8 mouse cellular contexts compared by ENCODE assay signal in the genomic region with DNA sequence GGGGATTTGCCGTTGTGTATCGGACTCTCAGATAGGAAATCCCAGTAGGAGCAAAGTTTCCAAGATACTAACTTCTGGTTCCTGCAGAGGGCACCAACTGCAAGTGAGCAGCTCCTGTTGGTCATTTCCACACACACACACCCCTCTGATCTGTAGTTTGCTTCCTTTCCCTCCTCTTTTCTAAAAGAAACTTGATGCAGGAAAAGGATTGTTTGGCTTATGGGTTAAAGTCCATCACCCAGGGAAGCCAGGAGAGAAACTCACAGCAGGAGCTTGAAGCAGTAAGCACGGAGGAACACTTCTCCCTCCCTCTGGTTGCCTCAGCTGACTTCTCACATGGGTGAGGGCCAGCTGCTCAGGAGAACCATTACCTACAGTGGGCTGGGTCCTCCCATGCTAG. TPM values are rescaled to one million over a fixed set of nuclear protein-coding genes. Genes with fewer than 3 reads are reported as not detected.
A peak's percentile ranks its signal among the peaks of the same experiment; 100 is the strongest.
DNase-seq lines count a peak whose midpoint lies in the region; ATAC-seq and TF ChIP-seq lines count a peak whose summit lies in the region.

No protein-coding gene starts in this region.

- H3K4me2 ChIP-seq in hindbrain, postnatal 0 days (ENCODE audit: low read depth, low read length): no peak overlapping the region
- no peak overlapping the region for H3K4me2 ChIP-seq in hindbrain, embryonic 13.5 days
- peak overlapping the region; percentile 44 for H3K4me2 ChIP-seq in liver, postnatal 0 days (ENCODE audit: low read depth, low read length)

- TF ChIP-seq CTCF in hindbrain, postnatal 0 days (IDR thresholded peaks at IDR 0.05; ENCODE audit: low read depth): peak; percentile 65
- peak; percentile 73 for TF ChIP-seq CTCF in Patski (IDR thresholded peaks at IDR 0.05)
- TF ChIP-seq CTCF in liver, postnatal 0 days (IDR thresholded peaks at IDR 0.05; ENCODE audit: low read depth): peak; percentile 75

- no peak overlapping the region for H3K27ac ChIP-seq in hindbrain, postnatal 0 days
- no peak overlapping the region for H3K27ac ChIP-seq in hindbrain, embryonic 13.5 days
- H3K27ac ChIP-seq in liver, postnatal 0 days (ENCODE audit: low read depth): no peak overlapping the region

- H3K9me3 ChIP-seq in hindbrain, postnatal 0 days (ENCODE audit: low read length): no peaks in the 10 kb centered on the region
- H3K9me3 ChIP-seq in hindbrain, embryonic 13.5 days: peaks cover 13% of the 10 kb centered on the region
- no peaks in the 10 kb centered on the region for H3K9me3 ChIP-seq in liver, postnatal 0 days (ENCODE audit: low read length)

- CTCF ChIA-PET in Patski (lab: Charles Lee): interaction anchor here (0.7 to 3.8 kb wide), 3 partner anchors 9 to 151 kb away, joined by 3 to 17 read pairs (median 3); no protein-coding TSS in a partner anchor

- ATAC-seq in hindbrain, postnatal 0 days: no peak
- no peak for ATAC-seq in hindbrain, embryonic 13.5 days (ENCODE audit: low FRiP score)
- no peak for ATAC-seq in Patski
- ATAC-seq in liver, postnatal 0 days: peak; percentile 53
- no peak for ATAC-seq in monocyte, adult 5-6 weeks (replicated peaks; ENCODE audit: insufficient number of reproducible peaks, low FRiP score, low TSS enrichment, poor library complexity, severe bottlenecking)

- TF ChIP-seq EP300 in liver, postnatal 0 days (IDR thresholded peaks at IDR 0.05; ENCODE audit: low read depth): no peak

- H3K4me3 ChIP-seq in hindbrain, postnatal 0 days (ENCODE audit: low read length): no peak overlapping the region
- H3K4me3 ChIP-seq in hindbrain, embryonic 13.5 days: no peak overlapping the region
- no peak overlapping the region for H3K4me3 ChIP-seq in liver, postnatal 0 days (ENCODE audit: low read depth, low read length)

- H3K4me1 ChIP-seq in hindbrain, postnatal 0 days (ENCODE audit: insufficient read depth, low read length): no peaks in the 10 kb centered on the region
- H3K4me1 ChIP-seq in hindbrain, embryonic 13.5 days (replicated peaks): no peaks in the 10 kb centered on the region
- H3K4me1 ChIP-seq in liver, postnatal 0 days (ENCODE audit: insufficient read depth): no peaks in the 10 kb centered on the region; the same call in 1 of the 2 replicates

- H3K27me3 ChIP-seq in hindbrain, postnatal 0 days (ENCODE audit: insufficient read depth, low read length): no peaks in the 10 kb centered on the region
- H3K27me3 ChIP-seq in hindbrain, embryonic 13.5 days: no peaks in the 10 kb centered on the region
- H3K27me3 ChIP-seq in Patski: no peaks in the 10 kb centered on the region
- H3K27me3 ChIP-seq in liver, postnatal 0 days (ENCODE audit: insufficient read depth, low read length): no peaks in the 10 kb centered on the region

- intact Hi-C loops in heart, postnatal 10 days (cut with DNase I): loop anchor here (1.0 to 10.0 kb wide), 2 partner anchors 86 to 266 kb away; no protein-coding TSS in a partner anchor
- intact Hi-C loops in left cerebral cortex, postnatal 4 days (cut with DNase I): no loop called here

- in situ Hi-C loops in Patski (cut with MboI; ENCODE audit: low pct_unique_long_range_greater_than_20kb): loop anchor here (5.0 kb wide), 1 partner anchor 88 kb away; no protein-coding TSS in a partner anchor

- peak; percentile 61 for DNase-seq in hindbrain, postnatal 0 days (ENCODE audit: low spot score)
- DNase-seq in Patski (ENCODE audit: low read depth, low spot score): no peak
- peak; percentile 50 to 56 for DNase-seq in heart, postnatal 10 days
- no peak for DNase-seq in liver, postnatal 0 days
- no peak for DNase-seq in left cerebral cortex, postnatal 4 days
- no peak for DNase-seq in left cerebral cortex, adult 9 months (ENCODE audit: low spot score in 2 of 2)

- POLR2A ChIA-PET in Patski (lab: Charles Lee): interaction anchor here (0.6 kb wide), 1 partner anchor 50 kb away, joined by 4 read pairs; no protein-coding TSS in a partner anchor

- no peaks in the 10 kb centered on the region for H3K36me3 ChIP-seq in hindbrain, postnatal 0 days (ENCODE audit: insufficient read depth, low read length)
- 0 out of 2 replicates have a peak, but pooled peaks cover 2% of the 10 kb centered on the region for H3K36me3 ChIP-seq in hindbrain, embryonic 13.5 days
- H3K36me3 ChIP-seq in liver, postnatal 0 days (replicated peaks; ENCODE audit: insufficient read depth, low read length): no peaks in the 10 kb centered on the region

- WGBS in hindbrain, postnatal 0 days: 45% methylated on average over 3 of the region's 3 CpGs
- WGBS in hindbrain, embryonic 13.5 days: 70% methylated on average over 3 of the region's 3 CpGs
- WGBS in liver, postnatal 0 days (ENCODE audit: insufficient replicate concordance): 26% methylated on average over 3 of the region's 3 CpGs

- no peak overlapping the region for H3K9ac ChIP-seq in hindbrain, postnatal 0 days (replicated peaks; ENCODE audit: low read length)
- H3K9ac ChIP-seq in hindbrain, embryonic 13.5 days: no peak overlapping the region
- H3K9ac ChIP-seq in liver, postnatal 0 days (replicated peaks): 0 out of 2 replicates have a peak overlapping the region, but pooled peaks have one; percentile 16

RNA-seq across cellular contexts. Expression of gene Mettl6, which starts 24.3 kb away (rescaled TPM):
- 14.8 and 14.9 TPM in 2 replicates for total RNA-seq in hindbrain, postnatal 0 days (2014; rRNA removed)
- polyA plus RNA-seq in hindbrain, postnatal 0 days (2015; fragmentation: Nextera tagmentation; extraction: Ambion mirVana): 32.7 and 36.8 TPM in 2 replicates
- polyA plus RNA-seq in hindbrain, embryonic 13.5 days (2015; fragmentation: Nextera tagmentation; extraction: Ambion mirVana): 54.1 and 55.0 TPM in 2 replicates
- polyA plus RNA-seq in Patski (2021): 28.8 TPM
- 10 to 100 TPM; 14.3 to 15.8 TPM for total RNA-seq in heart, postnatal 10 days (2021)
- 23.6 and 26.1 TPM in 2 replicates for polyA plus RNA-seq in liver, postnatal 0 days (2015; fragmentation: Nextera tagmentation; extraction: Ambion mirVana)
- total RNA-seq in left cerebral cortex, postnatal 4 days (2021): 10 to 100 TPM; 31.8 to 33.9 TPM
- 46.2 to 75.1 TPM (median 57.2 TPM) in 3 replicates for total RNA-seq in monocyte, adult 5-6 weeks (2017)

RNA-seq across cellular contexts. Expression of gene Eaf1, which starts 25.0 kb away (rescaled TPM):
- 8.6 and 11.7 TPM in 2 replicates for total RNA-seq in hindbrain, postnatal 0 days (2014; rRNA removed)
- 6.3 and 6.4 TPM in 2 replicates for polyA plus RNA-seq in hindbrain, postnatal 0 days (2015; fragmentation: Nextera tagmentation; extraction: Ambion mirVana)
- 9.6 and 10.9 TPM in 2 replicates for polyA plus RNA-seq in hindbrain, embryonic 13.5 days (2015; fragmentation: Nextera tagmentation; extraction: Ambion mirVana)
- polyA plus RNA-seq in Patski (2021): 45.2 TPM
- total RNA-seq in heart, postnatal 10 days (2021): 10 to 100 TPM; 14.2 to 15.1 TPM
- 9.6 and 11.4 TPM in 2 replicates for polyA plus RNA-seq in liver, postnatal 0 days (2015; fragmentation: Nextera tagmentation; extraction: Ambion mirVana)
- total RNA-seq in left cerebral cortex, postnatal 4 days (2021): 10 to 100 TPM; 14.5 to 15.5 TPM
- 29.3 to 40.9 TPM (median 37.0 TPM) in 3 replicates for total RNA-seq in monocyte, adult 5-6 weeks (2017)

Comparison
In these comparisons a context has a peak if more than half of its experiments do, and no peak if none do; other contexts are left out.
1. DNase-seq: peak in hindbrain, postnatal 0 days (single experiment) and heart, postnatal 10 days (2 of 2); none in Patski (single experiment), liver, postnatal 0 days (single experiment), left cerebral cortex, postnatal 4 days (single experiment) and left cerebral cortex, adult 9 months (0 of 2).
2. Peak in every context shown above with its lines, with median percentiles within 50 percentile points of each other: CTCF ChIP-seq.